Mouse (Mus musculus) myocyte (in vitro differentiated cells): Measurements from ENCODE around the gene Aire. TPM values are rescaled to one million over a fixed set of nuclear protein-coding genes. Genes with fewer than 3 reads are reported as not detected.

Source experiments
- H3K27me3 ChIP-seq: one replicate; pipeline ENCODE4 v1.6.1; 2011; ENCODE audit not compliant: control insufficient read depth, insufficient read depth, insufficient read length
- H3K36me3 ChIP-seq: one replicate; pipeline ENCODE4 v1.6.1; 2011; ENCODE audit not compliant: control insufficient read depth, insufficient read depth
- H3K4me2 ChIP-seq: one replicate; pipeline ENCODE4 v1.6.1; 2011; ENCODE audit warnings: low read depth, control low read depth
- H3K4me3 ChIP-seq: one replicate; pipeline ENCODE4 v1.5.1; 2011; ENCODE audit warnings: mild to moderate bottlenecking, control low read depth, moderate library complexity
- H3K79me2 ChIP-seq: one replicate; pipeline ENCODE4 v1.6.1; 2011; ENCODE audit not compliant: control insufficient read depth, insufficient read depth
- H3ac ChIP-seq: one replicate; pipeline ENCODE4 v1.6.1; 2011; ENCODE audit not compliant: control insufficient read depth, insufficient read length
- CEBPB ChIP-seq: IDR thresholded peaks from 2 replicates; pipeline ENCODE4 v1.6.1; 2011; ENCODE audit warnings: mild to moderate bottlenecking, moderate library complexity; ENCODE audit not compliant: poor library complexity, insufficient read depth, severe bottlenecking
- E2F4 ChIP-seq: IDR thresholded peaks from one replicate; pipeline ENCODE4 v1.6.1; 2011; ENCODE audit warnings: mild to moderate bottlenecking, control low read depth, moderate library complexity; ENCODE audit not compliant: insufficient read depth
- MAX ChIP-seq: IDR thresholded peaks from one replicate; pipeline ENCODE4 v1.6.1; 2011; ENCODE audit warnings: low read depth, mild to moderate bottlenecking, control low read depth
- MYOD1 ChIP-seq, 3 experiments: IDR thresholded peaks; one replicate each; pipeline ENCODE4 v1.6.1; 2011; ENCODE audit warnings: control low read depth in 2 of 3, low read depth in 2 of 3, mild to moderate bottlenecking in 2 of 3, moderate library complexity in 1 of 3; ENCODE audit not compliant: insufficient read length in 2 of 3, control insufficient read depth in 1 of 3
- MYOG ChIP-seq, 3 experiments: IDR thresholded peaks; one replicate each; pipeline ENCODE4 v1.6.1; 2011; ENCODE audit warnings: control low read depth in 2 of 3, low read depth in 2 of 3, mild to moderate bottlenecking in 2 of 3; ENCODE audit not compliant: insufficient read length in 2 of 3, control insufficient read depth in 1 of 3, insufficient read depth in 1 of 3
- POLR2A ChIP-seq: IDR thresholded peaks from one replicate; pipeline ENCODE4 v1.6.1; 2011; ENCODE audit warnings: low read depth, mild to moderate bottlenecking, control low read depth, moderate library complexity; ENCODE audit not compliant: insufficient read length
- POLR2AphosphoS2 ChIP-seq: IDR thresholded peaks from one replicate; pipeline ENCODE4 v1.6.1; 2011; ENCODE audit warnings: low read depth, control low read depth; ENCODE audit not compliant: insufficient read length
- REST ChIP-seq: IDR thresholded peaks from one replicate; pipeline ENCODE4 v1.6.1; 2011; ENCODE audit warnings: mild to moderate bottlenecking, control low read depth, moderate library complexity; ENCODE audit not compliant: insufficient read depth, insufficient read length
- SRF ChIP-seq: IDR thresholded peaks from one replicate; pipeline ENCODE4 v1.6.1; 2011; ENCODE audit warnings: low read depth; ENCODE audit not compliant: control insufficient read depth, insufficient read length
- TCF12 ChIP-seq: IDR thresholded peaks from one replicate; pipeline ENCODE4 v1.6.1; 2011; ENCODE audit warnings: mild to moderate bottlenecking, control low read depth; ENCODE audit not compliant: poor library complexity, insufficient read depth, severe bottlenecking
- TCF3 ChIP-seq: IDR thresholded peaks from one replicate; pipeline ENCODE4 v1.6.1; 2011; ENCODE audit warnings: low read depth, control low read depth; ENCODE audit not compliant: insufficient read length
- USF1 ChIP-seq: IDR thresholded peaks from one replicate; pipeline ENCODE4 v1.6.1; 2011; ENCODE audit warnings: low read depth, mild to moderate bottlenecking, control low read depth, moderate library complexity
- polyA plus RNA-seq: library from polyadenylated mRNA; unstranded; fragments of >200 nt; fragmentation: generic; extraction: Trizol; gene quantifications from one replicate; pipeline ENCODE4 v1.2.1, GENCODE M21; 2012; ENCODE audit warnings: missing spikeins

The Aire gene
- polyA plus RNA-seq, 1 experiment: 0.38 TPM

DNA sequence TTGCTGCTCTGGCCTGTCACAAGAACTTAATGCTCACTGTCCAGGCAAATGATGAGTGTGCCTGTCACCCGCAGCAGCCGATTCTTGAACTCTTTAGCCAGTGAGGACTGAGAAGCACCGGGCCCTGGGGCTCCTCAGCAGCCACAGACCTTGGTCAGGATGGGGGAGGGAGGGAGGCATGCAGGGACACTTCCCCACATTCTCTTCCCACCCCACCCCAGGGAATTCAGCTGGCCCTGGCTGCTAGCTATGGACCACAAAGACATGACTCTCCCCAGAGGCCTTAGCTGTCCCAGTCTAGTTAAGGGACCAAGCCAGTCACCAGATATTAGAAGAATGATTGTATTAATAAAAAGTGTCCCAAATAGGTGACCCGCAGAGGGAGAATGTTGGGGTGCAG, 30.7 kb upstream of the Aire start:
- Histone ChIP-seq H3K4me3 (no peak overlapping the region), H3K79me2 (no peaks in the 10 kb centered on the region), H3ac (no peak overlapping the region), H3K36me3 (no peaks in the 10 kb centered on the region), H3K27me3 (peaks cover 37% of the 10 kb centered on the region), H3K4me2 (no peak overlapping the region)
- TF ChIP-seq REST: no peak
- no peak for TF ChIP-seq MAX
- TF ChIP-seq TCF3: no peak
- no peak for TF ChIP-seq POLR2AphosphoS2
- no peak for TF ChIP-seq USF1
- TF ChIP-seq E2F4: no peak
- TF ChIP-seq TCF12: no peak
- no peak for TF ChIP-seq MYOG (IDR thresholded peaks at IDR 0.05; ENCODE audit: control insufficient read depth in 1 of 3, insufficient read depth in 1 of 3, insufficient read length in 2 of 3, low read depth in 2 of 3)
- TF ChIP-seq POLR2A: no peak
- TF ChIP-seq SRF: no peak
- TF ChIP-seq MYOD1 (IDR thresholded peaks at IDR 0.05; ENCODE audit: control insufficient read depth in 1 of 3, insufficient read length in 2 of 3, low read depth in 2 of 3): no peak
- TF ChIP-seq CEBPB: no peak

DNA sequence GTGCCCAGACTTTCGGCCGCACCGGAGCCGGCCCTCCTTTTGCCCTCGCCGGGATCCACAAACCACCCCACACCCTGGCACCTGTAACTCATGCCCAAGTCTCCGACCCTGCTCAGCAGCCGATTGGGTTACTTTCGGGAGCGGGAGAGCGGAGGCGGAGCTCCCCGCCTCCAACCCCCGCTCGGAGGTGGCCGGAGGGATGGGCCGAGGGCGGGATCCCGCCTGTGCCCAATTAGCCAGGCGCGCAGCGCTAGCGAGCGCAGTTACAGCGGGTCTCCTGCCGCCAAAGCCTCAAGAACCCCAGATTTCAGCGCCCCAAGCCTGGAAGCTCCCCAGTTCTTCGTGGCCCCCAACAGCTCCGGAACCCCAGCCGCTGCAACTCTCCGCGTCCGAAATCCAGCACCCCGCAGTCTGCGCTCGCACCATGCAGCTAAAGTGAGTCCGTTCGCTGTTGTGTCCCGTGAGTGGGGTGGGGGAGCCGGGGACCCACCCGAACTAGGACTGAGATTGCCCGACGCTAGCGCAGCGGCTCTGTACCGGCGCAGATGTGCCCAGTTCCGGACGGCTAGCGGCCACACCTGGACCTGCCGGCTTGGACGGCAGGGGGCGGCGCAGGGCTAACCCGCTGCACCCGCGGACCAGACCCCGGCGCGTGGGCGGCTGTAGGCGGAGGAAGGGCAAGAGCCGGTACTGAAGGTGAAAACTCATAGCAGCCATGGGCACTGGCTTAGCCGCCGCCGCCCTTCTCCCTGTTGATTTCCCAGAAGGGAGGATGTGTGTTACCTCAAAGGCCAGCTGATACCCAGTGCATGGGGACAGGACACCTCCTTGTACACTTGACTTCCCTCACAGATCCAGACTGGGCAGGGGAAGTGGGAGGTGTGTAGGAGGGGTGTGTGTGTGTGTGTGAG, 25.9 kb upstream of the Aire start, which contains the start of gene Icosl:
Gene Icosl (plus strand): TSS at position 202 of the 911 bp plus-strand sequence.
- TF ChIP-seq MYOD1 (IDR thresholded peaks at IDR 0.05; ENCODE audit: control insufficient read depth in 1 of 3, insufficient read length in 2 of 3, low read depth in 2 of 3) (peak in 1 of 3 experiments; percentile 2), POLR2A (no peak), E2F4 (no peak), MAX (no peak)
- H3K36me3 ChIP-seq: no peaks in the 10 kb centered on the region
- H3K4me2 ChIP-seq: peak within 1 kb of the TSS; percentile 60
- no peak within 1 kb of the TSS for H3K4me3 ChIP-seq
- no peak within 1 kb of the TSS for H3ac ChIP-seq
- H3K27me3 ChIP-seq: peaks cover 34% of the 10 kb centered on the region
- H3K79me2 ChIP-seq: no peaks in the 10 kb centered on the region

- H3K27me3 ChIP-seq: peaks cover 42% of the 10 kb centered on the region
- H3K36me3 ChIP-seq: no peaks in the 10 kb centered on the region
- H3ac ChIP-seq: no peak overlapping the region
- no peaks in the 10 kb centered on the region for H3K79me2 ChIP-seq
- TF ChIP-seq TCF12 (no peak), TCF3 (no peak), POLR2A (no peak), REST (no peak)
- peak overlapping the region; percentile 60 for H3K4me2 ChIP-seq
- H3K4me3 ChIP-seq: no peak overlapping the region
Measured at GRCm38 (mm10) chr10:78068541-78068940, 25.1 kb upstream of the Aire start.

DNA sequence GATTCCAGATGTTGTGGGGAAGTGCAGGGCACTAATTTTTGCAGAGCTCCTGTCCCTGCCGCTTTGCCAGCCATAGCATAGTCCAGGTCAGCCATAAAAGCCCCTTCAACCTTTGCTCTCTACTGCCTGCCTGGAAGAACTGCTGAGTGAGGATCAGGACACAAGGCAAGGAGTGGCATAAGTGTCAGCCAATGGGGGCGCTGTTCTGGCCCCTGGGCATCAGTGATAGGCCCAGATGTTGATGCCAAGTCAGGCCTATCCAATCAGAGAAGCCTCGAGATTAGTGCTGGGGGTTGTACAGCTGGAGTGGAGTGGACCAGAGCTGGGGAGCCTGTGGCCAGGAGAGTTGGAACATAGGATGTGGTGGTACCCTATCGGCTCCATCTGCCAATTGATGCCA, 23.8 kb upstream of the Aire start:
- H3K27me3 ChIP-seq: peaks cover 46% of the 10 kb centered on the region
- no peak overlapping the region for H3K4me2 ChIP-seq
- H3K79me2 ChIP-seq: no peaks in the 10 kb centered on the region
- TF ChIP-seq POLR2AphosphoS2 (no peak), MYOD1 (IDR thresholded peaks at IDR 0.05; ENCODE audit: control insufficient read depth in 1 of 3, insufficient read length in 2 of 3, low read depth in 2 of 3) (no peak), USF1 (no peak), CEBPB (no peak), SRF (no peak), MYOG (IDR thresholded peaks at IDR 0.05; ENCODE audit: control insufficient read depth in 1 of 3, insufficient read depth in 1 of 3, insufficient read length in 2 of 3, low read depth in 2 of 3) (no peak), TCF3 (no peak), TCF12 (no peak), E2F4 (no peak), MAX (no peak), POLR2A (no peak), REST (no peak)
- no peak overlapping the region for H3ac ChIP-seq
- no peaks in the 10 kb centered on the region for H3K36me3 ChIP-seq
- no peak overlapping the region for H3K4me3 ChIP-seq

- Histone ChIP-seq H3K79me2 (no peaks in the 10 kb centered on the region), H3K27me3 (peaks cover 38% of the 10 kb centered on the region), H3K4me3 (no peak overlapping the region), H3K4me2 (no peak overlapping the region), H3K36me3 (no peaks in the 10 kb centered on the region), H3ac (no peak overlapping the region)
- TF ChIP-seq USF1: no peak
- TF ChIP-seq CEBPB: no peak
- no peak for TF ChIP-seq MYOD1 (IDR thresholded peaks at IDR 0.05; ENCODE audit: control insufficient read depth in 1 of 3, insufficient read length in 2 of 3, low read depth in 2 of 3)
- TF ChIP-seq TCF3: no peak
Measured at GRCm38 (mm10) chr10:78063122-78063521, 19.7 kb upstream of the Aire start.
